Mouse (Mus musculus) bone marrow, adult 2 months (tissue): Measurements from ENCODE around the gene AY074887. TPM values are rescaled to one million over a fixed set of nuclear protein-coding genes. Genes with fewer than 3 reads are reported as not detected.

ENCODE experiments used
- H3K27ac ChIP-seq: fragments of 200-500 bp; 2 replicates; pipeline ENCODE4 v1.5.1; 2012; ENCODE audit warnings: low read depth, mild to moderate bottlenecking, control low read depth, inconsistent platforms, low read length; ENCODE audit not compliant: control insufficient read depth, poor library complexity, insufficient read depth
- H3K4me1 ChIP-seq: fragments of 200-500 bp; 2 replicates; pipeline ENCODE4 v1.6.1; 2011; ENCODE audit warnings: low read length; ENCODE audit not compliant: control insufficient read depth, insufficient read depth
- H3K4me3 ChIP-seq: fragments of 200-500 bp; replicated peaks from 2 replicates; pipeline ENCODE3; 2011; ENCODE audit warnings: mild to moderate bottlenecking, low read depth, low read length, control low read depth; ENCODE audit not compliant: control insufficient read depth
- CTCF ChIP-seq: fragments of 200-500 bp; IDR thresholded peaks from 2 replicates; pipeline ENCODE4 v1.5.1; 2011; ENCODE audit warnings: low read length, control low read depth; ENCODE audit not compliant: control insufficient read depth, insufficient read depth
- POLR2A ChIP-seq: fragments of 200-500 bp; IDR thresholded peaks from 2 replicates; pipeline ENCODE4 v1.6.1; 2011; ENCODE audit warnings: low read depth, mild to moderate bottlenecking, control low read depth, low read length, borderline replicate concordance; ENCODE audit not compliant: control insufficient read depth
- WGBS: fragments of 180-500 bp; shearing (Covaris S2); methylation state at CpG from one replicate; pipeline ENCODE4 v1.1.7; 2018; 5-methylcytosine and 5-hydroxymethylcytosine counted together
- polyA plus RNA-seq: library from polyadenylated mRNA; stranded (reverse); fragments of >200 nt; gene quantifications from 2 replicates; pipeline ENCODE4 v1.2.4, GENCODE M21; 2011; ENCODE audit warnings: low replicate concordance; ENCODE audit not compliant: missing spikeins, insufficient read depth, insufficient read length

AY074887 gene
- polyA plus RNA-seq, result 8.6 and 16.1 TPM in 2 replicates

- Histone ChIP-seq H3K27ac (peak within 1 kb of the TSS; percentile 72), H3K4me1 (no peaks in the 10 kb centered on the region; the same call in 1 of the 2 replicates), H3K4me3 (peak within 1 kb of the TSS; percentile 69)
- WGBS, result under 1% methylated on average over 65 of the region's 65 CpGs
- TF ChIP-seq POLR2A (peak; percentile 81; the same call in 1 of the 2 replicates), CTCF (no peak)
Measured at GRCm38 (mm10) chr9:54950575-54951321, at the start of gene AY074887, which contains the start of gene Psma4. Gene AY074887, minus strand, starts transcription at chr9:54950998. Gene Psma4, plus strand, starts transcription at chr9:54950790.

DNA sequence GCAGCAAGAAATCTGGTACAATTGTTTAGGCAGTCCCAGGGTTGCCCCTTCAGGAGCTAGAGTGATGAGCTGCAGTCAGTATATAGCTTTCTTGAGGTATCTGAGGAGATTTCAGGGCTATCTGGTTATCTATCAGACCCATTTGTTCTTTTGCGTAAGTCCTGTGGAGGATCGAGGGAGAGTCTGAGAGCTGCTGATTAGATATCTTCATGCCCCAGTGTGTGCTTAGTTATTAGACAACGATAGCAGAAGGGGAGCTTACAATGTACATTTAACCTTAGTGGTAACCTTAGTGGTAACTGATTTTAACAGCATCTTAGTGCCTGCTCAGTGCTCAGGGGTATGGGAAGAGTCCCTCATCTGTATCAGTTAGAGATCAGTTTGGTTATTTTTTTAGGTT, 44.8 kb upstream of the AY074887 start:
- Histone ChIP-seq H3K4me1 (no peaks in the 10 kb centered on the region), H3K4me3 (no peak overlapping the region), H3K27ac (no peak overlapping the region)
- no peak for TF ChIP-seq POLR2A
- no peak for TF ChIP-seq CTCF
- 62% methylated on average over 3 of the region's 3 CpGs for WGBS

DNA sequence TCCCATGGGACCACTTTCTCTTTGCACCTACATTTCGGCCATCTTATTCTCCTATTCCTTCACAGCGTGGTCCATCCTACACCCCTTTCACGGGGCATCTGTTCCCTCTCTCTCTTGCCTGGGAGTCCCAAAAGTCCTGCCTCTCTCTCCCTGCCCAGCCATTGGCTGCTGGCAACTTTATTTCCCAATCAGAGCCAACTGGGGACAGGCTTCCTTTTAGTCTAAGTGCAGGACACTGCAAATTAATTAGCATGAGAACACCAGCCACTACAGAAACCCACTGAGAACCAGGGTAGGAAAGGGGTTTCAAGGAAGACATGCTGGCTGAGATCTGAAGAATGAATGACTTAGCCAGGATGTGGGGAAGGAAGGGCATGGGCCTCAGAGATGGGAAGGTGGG, 43.6 kb upstream of the AY074887 start:
- Histone ChIP-seq H3K4me3 (no peak overlapping the region), H3K4me1 (no peaks in the 10 kb centered on the region), H3K27ac (no peak overlapping the region)
- WGBS, result 62% methylated on average over 3 of the region's 3 CpGs
- TF ChIP-seq POLR2A (no peak), CTCF (no peak)

DNA sequence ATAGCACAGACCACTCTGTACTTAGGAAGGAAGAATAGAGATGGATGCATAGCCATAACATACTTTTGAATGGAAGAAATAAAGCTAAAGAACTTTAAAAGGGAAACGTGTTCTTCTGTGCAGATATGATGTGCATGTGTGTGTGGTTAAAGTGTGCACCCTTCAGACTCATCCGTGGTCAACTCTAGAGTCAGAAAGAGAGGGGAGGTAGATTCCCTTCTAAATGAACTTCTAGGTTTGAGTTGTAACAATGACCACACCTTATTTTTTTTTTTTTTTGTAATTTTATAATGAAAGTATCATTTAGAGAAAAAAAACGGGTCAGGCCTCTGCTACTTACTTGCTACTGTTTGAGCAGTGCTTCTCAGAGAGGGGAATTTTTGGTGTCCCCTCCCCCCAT, 39.6 kb upstream of the AY074887 start:
- TF ChIP-seq POLR2A (no peak), CTCF (no peak)
- 72% methylated on average over 3 of the region's 3 CpGs for WGBS
- Histone ChIP-seq H3K4me1 (no peaks in the 10 kb centered on the region), H3K4me3 (no peak overlapping the region), H3K27ac (no peak overlapping the region)

DNA sequence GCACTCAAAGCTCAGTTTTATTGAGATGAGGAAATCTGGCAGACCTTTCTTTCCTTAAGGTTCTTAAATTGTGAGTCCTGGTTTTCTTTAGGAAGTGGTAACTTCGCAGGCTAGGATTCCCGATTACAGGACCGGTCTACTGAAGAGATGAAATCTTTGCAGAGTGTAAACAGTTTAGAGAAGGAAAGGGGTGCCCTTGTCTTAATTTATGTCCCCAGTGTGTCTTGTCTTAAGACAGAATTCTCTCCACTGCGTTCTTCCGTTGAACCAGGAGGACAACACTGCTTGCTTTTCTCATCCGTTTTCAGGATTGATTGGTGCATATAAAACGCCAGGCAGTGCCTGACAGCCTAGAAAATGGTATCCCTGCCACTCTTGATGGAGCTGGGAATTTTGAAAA, 31.6 kb upstream of the AY074887 start:
- H3K4me3 ChIP-seq, result no peak overlapping the region
- no peak overlapping the region for H3K27ac ChIP-seq
- WGBS, result 21% methylated on average over 7 of the region's 7 CpGs
- TF ChIP-seq CTCF, result no peak
- TF ChIP-seq POLR2A, result no peak
- H3K4me1 ChIP-seq, result no peaks in the 10 kb centered on the region

- 4% methylated on average over 85 of the region's 85 CpGs for WGBS
- H3K4me3 ChIP-seq, result no peak overlapping the region
- H3K27ac ChIP-seq, result no peak overlapping the region
- H3K4me1 ChIP-seq, result no peaks in the 10 kb centered on the region
- TF ChIP-seq CTCF (no peak), POLR2A (no peak)
Measured at GRCm38 (mm10) chr9:54981291-54982191, 30.7 kb upstream of the AY074887 start.

DNA sequence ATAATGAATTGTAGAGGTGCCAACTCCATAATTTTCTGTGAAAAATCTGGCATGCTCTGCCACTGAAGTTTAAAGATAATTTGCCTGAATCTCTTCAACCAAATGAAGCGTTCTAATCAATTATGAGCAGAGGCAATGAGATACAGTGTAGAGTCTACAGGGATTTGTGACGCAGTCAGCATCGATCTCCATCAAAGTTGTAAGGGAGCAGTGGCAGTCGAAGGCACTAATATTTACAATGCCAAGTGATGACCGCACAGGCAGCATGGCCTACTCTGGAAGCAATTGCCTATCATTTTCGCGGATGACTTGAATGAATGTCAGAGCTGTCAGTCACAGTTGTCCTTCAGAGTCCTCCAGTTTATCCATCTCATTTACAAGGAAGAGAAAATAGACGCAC, 29.9 kb upstream of the AY074887 start, which contains the start of gene Chrna5:
Gene Chrna5, plus strand, starts transcription at position 207 of the 400 bp plus-strand sequence.
- no peak for TF ChIP-seq CTCF
- no peak for TF ChIP-seq POLR2A
- Histone ChIP-seq H3K27ac (no peak within 1 kb of the TSS), H3K4me3 (no peak within 1 kb of the TSS), H3K4me1 (no peaks in the 10 kb centered on the region)
- 72% methylated on average over 8 of the region's 8 CpGs for WGBS
